Mouse (Mus musculus): Measurements from ENCODE around the gene Zfp507.

DNA sequence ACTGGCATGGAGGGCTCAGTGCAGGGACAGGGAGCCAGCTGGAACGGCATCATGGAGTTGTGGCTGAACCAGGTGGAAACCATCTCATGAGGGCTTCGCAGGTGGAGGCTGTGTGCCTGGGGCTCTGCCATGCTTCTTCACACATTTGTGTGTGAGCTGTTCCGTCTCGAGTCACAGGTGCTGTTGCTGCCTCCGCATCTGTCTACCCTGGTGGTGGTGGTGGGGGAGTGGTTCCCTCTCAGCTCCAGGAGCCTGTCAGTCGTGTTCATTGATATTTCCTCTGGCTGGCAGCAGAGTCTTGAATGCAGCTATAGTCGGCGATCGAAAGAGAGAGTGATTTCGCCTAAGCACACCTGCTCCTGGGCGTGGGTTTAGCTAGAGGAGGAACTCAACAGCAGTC, 10.5 kb upstream of the Zfp507 start:
- TF ChIP-seq CTCF (IDR thresholded peaks at IDR 0.05; ENCODE audit: low read depth) (no peak), EP300 (IDR thresholded peaks at IDR 0.05; ENCODE audit: low read depth) (no peak)

Measured in liver, postnatal 0 days (tissue).